Mouse (Mus musculus) urinary bladder, postnatal 36 days (tissue): ENCODE results near the gene Ambp.
A peak's percentile ranks its signal among the peaks of the same experiment; 100 is the strongest.

Experiments
- DNase-seq, 2 experiments: peaks; one replicate each; pipeline ENCODE4 v3.0.0; 2022; ENCODE audit warnings: low spot score in 2 of 2, mixed read lengths in 1 of 2

Gene Ambp

DNA sequence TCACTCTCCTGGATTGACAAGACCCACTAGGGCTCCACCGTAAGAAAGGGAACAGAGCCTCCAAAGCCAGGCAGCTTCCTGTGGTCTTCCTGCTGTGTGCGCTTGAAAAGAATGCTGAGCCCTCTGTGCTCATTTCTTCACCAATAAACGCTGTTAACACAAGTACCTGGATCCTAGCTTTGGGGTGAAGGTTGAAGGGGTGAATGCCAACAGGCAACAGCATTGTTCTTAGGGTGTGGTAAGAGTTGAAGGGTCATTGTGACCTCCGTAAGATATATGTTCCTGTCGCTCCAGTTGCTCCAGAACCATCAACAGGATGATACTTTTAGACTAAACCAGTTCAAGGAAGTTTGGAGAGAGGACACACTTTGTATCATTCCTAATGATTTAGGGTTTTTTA is at the start of gene Ambp:
Gene Ambp (minus strand): TSS at position 101 of the 400 bp plus-strand sequence.
- DNase-seq, result no peak

DNA sequence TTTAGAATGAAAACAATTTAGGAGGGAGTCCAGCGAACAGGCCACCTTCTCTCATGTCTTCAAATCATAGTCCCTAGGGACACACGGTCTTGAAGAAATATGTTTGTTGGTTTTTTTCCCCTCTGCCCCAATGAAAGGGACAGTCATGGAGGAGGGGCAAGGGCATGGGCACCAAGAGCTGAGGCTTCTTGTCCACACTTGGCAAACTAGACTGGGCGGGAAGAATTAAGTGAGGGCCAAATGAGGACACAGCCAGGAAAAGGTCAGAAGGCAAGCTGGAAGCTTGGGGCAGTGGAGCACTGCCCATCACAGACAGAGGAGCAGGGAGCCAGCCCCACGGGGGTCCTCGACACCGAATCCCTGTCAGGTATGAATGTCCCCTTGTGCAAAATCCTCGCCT is 49.3 kb upstream of the Ambp start:
- DNase-seq, result no peak

DNA sequence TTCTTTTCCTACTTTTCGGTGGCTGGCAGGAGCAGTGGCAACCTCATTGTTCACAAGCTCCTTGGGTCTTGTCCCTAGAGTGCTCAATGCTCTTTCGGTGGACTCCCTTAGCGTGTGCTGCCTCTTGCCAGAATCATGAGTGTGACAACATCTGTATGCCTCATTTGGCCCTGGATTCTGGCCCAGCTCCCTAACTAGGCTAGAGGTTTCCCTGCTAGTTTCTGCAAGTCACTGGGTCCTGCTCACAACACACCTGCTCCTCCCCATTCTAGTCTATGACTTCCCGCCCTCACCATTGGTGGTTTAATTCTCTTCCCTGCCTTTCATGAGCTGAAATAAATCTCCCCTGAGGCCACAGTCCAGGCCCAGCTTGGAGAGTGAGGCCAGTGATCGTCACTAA is 44.8 kb upstream of the Ambp start:
- peak in 1 of 2 experiments; percentile 52 for DNase-seq

DNA sequence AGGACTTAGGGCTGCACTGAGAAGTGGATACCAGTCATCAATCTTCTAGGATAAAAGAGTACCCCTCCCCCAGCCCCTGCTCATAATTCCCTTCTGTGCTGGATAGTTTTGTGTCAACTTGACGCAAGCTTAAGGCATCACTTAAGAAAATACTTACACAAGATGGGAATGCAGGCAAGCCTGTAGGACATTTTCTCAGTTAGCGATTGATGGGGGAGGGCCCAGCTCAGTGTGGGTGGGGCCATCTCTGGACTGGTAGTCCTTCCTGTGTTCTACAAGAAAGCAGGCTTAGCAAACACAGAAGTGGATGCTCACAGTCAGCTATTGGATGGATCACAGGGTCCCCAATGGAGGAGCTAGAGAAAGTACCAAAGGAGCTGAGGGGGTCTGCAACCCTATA is 39.8 kb upstream of the Ambp start:
- no peak for DNase-seq

DNA sequence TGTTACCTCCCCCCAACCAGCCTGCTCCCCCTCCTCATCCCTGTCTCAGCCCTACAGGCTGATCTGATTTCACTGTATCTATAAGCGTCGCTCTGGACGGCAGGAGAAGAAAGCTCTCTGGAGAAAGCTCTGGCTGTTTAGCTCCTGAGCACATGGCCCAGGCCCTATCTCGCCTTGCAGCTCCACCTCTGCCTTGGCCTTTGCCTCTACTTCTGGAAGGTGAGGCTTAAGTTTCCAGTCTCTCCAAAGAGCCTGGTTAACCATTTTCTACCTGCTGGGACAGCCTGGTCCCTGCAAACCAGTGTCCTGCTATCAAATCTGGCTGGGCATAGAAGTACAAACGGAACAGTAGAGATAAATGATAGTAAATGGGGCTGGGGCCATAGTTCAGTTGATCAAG is 37.0 kb upstream of the Ambp start:
- no peak for DNase-seq

DNA sequence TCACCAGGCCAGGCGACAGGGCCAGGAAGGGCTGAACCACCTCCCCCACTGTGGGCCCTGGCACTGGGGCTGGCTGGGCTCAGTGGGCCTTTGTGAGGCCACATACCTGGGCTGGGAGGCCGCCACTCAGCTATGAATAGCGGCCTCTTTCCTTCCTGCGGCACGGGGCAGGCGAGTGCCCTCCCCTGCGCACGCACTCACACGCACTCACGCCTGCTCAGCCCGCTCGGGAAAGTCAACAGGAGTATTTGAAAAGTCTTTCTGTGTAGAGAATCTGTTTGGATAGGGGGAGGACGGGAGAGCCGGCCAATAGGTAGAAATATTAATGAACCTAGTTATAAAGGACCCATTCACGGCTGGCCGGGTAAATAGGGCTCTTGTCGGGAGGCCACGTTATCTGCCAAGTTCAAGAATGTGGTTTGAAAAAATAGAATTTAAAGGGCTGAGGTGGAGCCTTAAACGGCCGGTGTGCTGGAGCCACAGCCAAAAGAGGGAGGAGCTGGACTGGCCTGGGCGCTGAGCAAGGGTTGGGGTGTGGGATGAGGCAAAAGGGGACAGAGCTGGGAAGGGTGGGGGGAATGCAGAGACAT is 31.8 kb upstream of the Ambp start:
- DNase-seq, result no peak

DNA sequence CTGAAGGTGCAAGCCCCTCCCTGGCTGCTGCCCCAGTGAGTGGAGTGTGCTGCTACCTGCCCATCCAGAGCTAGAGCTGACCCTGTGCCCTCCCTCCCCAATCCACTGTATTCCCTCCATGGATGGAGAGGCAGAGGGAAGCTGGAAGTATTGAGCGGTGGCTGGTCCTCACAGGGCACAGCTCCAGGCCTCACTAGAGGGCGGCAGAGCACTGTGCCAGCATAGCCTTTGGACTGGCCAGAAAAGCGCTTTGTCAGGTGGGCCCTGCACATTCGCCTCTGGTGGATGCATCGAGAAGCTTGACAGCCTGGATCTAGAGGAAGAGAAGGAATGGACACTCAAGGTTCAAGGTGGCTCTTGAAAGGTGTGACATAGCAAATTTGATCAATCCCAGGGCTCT is 27.0 kb upstream of the Ambp start:
- peak; percentile 24 to 39 for DNase-seq

DNA sequence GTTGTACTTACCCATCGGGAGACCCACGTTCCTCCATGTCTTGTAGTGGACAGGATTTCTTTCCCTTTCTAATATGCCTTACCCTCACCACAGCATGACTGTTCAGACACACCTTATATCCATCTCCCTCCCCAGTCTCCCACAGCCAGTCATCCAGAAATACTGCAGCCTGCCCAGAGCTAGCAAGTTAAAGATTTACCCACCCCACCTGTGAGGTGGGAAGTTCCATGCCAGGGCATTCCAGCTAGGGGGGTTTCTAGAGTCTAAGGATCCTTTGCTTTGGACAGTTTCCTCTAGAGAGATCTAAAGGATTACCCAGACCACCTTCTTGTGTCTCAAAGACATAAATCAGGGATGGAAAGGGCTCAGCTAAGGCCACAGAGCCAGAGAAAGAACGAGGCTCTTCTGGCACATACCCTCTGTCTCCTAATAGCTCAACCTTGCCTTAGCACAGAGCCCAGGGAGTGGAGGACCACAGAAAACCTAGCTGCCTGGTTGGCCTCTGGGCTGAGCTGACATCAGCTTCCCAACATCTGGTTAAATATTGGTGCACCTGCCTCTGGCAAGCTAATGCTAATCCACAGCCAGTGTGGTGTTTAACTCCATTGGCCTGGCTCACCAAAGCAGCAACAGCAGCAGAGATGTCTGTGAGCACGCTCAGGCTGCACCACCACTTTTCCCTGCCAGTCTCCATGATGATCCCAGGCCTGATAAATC is 17.5 kb upstream of the Ambp start, which contains the start of gene Kif12:
Gene Kif12 (minus strand): TSS at position 163 of the 717 bp plus-strand sequence.
- no peak for DNase-seq

DNA sequence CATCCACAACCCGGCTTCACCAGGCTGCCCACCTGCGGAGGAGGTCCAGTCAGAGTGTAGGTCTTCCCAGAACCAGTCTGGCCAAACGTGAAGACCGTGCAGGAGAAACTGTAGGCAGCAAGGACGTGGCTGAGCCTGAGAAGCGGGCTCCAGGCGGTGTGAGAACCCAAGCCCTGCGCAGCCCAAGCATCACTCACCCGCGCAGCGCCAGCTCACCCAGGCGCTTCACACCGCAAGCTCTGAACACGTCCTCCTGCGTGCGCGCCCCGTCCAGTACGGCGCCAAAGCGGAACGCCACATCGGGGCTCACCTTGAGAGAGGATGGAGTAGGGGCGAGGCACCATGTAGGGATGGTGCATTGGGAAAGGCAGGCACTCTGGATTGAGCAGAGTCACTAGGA is 16.5 kb upstream of the Ambp start:
- DNase-seq, result no peak

DNA sequence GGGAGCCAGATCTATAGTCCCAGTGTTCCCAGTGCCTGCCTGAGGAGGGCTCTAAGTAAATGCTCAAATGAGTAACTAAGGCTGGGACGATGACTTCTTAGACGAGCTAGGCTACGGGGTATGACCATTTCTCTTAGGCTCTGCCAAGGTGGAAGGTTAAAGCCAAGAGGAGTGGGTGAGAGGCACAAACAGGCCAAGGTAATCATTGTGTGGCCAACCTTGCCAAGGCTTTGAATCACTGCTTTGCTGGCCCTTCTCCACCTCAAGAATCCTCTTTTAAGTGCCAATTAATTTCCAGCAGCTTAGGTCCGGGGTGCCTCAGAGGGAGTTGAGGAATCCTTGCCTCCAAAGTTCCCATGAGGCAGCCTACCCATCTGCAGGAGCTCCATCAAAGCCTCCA is 15.5 kb upstream of the Ambp start:
- no peak for DNase-seq

DNA sequence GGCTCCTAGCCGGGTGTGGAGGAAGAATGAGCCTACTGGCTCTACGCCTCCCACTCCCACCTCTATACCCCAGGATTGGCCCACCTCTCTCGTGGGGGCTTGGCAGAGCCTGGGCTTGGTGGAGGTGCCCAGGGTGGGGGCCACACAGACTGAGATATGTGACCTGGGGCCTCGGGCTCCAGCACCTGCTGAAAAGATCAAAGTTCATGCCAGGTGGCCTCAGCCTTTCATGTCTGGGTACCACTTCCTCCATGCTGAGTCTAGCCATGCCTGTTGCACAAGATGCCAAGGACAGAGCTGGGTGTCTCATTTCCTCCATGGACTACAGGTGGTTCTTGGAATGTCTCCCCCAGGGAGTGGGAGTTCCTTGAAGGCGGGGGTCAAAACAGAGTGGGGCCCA is 11.7 kb upstream of the Ambp start:
- DNase-seq, result no peak

DNA sequence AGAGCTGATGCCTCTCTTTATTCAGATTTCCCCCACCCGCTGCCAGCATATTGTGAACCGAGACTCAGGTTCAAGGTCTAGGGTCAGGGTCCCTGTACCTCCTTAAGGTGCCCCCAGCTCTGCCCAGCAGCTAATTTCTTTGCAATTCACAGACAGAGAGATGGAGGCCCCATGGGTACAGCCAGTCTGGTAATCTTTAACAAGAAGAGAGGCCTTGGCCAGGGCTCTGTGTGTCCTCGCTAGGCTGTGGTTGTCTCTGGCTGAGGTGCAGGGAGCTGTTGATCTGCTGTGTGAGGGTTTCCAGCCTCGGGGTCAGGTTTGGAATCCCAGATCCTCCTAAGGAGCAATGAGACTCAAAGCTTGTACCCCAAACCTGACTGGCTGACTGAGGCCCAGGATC is 11.0 kb upstream of the Ambp start:
- DNase-seq, result no peak

DNA sequence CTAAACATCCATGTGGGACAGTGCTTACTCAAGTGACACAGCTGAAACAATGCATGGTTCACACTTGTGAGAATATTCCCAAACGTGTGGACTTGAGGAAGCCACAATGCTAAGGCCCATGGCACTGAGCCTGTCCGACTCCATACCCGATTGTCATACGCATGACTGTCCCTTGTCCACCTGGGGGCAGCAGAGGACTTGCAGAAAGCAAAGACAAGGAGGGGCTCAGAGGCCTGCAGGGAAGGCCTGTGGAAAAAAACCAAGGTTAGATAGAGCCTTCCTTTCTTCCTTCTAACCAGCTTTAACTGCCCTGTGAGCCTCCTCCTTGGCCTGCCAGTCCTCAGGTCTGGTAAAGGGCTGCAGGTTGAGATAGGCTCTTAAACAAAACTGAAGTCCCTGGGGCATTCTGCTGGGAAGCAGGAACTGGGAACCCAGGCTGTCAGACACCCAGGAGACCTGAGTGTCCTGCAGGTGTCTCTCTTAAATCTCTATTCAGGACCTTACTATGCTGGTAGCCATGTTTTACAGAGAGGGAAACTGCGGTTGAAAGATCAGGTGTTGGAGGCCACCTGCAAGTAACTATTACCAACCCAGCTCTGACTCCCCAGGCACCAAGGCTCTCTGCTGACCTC is 4.5 kb upstream of the Ambp start:
- DNase-seq, result peak; percentile 65 to 77

DNA sequence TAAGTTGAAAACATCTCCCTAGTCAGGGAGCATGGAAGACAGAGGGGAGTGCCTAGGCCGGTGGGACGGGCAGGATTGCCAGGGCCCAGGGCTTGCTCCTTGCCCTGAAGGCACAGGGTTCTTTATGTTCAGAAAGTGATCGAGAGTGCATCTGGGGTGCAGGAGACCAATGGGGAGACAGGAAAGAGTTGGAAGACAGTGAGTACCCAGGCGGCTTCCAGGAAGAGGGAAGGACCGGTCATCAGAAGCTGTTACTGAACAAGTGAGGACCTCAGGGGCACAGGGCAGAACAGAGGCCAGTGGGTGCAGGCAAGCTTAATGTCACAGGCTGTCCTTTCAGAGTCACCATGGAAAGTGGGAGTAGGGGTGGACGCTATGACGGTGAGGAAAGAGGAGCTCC is 3.6 kb upstream of the Ambp start:
- no peak for DNase-seq

DNA sequence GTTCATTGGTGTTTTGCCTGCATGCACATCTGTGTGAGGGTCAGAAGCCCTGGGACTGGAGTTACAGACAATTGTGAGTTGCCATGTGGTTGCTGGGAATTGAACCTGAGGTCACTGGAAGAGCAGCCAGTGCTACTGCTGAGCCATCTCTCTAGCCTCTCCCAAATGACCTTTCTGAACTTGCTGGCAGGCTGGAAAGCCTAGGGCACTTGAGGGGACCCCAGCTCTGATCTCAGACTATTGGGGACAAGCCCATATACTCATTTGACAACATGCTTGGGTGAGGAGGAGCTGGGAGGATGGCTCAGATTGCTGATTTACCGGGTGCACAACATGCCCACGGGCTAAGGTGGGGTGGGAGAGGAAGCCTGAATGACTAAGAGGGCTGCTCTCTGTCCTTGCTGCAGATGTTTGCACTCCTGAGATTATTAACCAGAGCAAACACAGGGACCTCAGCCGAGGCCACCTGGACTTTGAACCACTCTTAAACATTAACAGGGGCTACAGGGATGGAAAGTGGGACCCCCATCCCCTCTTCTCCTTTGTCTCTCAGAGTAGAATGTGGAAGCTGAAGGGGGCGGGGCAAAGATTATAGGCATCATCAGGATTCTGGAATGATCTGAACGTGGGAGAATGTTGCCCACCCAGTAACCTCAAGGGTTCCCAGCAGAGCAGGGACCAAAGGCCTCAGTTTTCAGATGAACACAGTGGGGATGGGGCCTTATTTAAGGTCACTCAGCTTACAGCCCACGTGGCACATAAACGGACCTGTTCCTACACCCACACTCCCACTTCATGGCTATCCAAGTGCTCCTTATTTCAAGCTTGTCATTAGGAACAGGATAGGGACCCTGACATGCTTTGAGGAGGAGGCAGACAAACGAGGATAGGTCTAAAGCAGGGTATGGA is 2.4 kb upstream of the Ambp start:
- DNase-seq, result no peak

DNA sequence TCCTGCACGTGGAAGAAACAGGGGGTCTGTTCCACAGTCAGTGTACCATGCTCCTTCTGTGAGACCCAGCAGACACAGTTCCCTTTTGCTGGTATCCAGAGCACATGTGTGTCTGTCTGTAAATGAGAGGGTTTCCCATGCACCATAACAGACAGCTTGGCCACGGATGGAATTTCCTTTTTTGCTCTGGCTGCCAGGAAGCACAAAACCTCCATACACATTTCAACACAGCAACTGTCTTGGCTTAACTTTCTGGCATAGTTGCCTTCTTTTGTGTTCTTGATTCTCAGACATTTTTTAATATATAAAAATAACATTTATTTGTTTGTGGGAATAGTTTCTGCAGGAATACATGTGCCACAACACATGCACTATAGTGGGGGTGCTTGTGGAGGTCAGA is 997 bp upstream of the Ambp start:
- no peak for DNase-seq

DNA sequence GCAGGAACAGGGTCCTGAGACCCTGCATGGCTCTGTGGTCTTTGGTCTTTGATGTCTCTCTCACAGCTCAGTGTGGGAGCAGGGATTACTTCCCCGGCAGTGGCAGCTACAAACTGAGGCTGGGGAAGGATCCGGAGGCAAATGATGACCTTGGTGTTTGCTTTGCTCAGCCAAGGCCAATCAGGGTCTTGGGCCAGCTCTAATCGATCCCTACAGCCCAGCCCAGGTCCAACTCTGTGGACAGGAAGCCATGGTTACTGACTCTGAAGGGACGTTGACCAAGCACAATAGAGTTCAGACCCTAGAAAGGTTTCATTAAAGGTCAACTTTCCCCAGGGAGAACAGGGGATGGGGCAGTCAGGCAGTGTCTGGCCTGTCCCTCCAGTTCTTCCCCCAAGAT is 571 bp downstream of the Ambp start:
- no peak for DNase-seq

DNA sequence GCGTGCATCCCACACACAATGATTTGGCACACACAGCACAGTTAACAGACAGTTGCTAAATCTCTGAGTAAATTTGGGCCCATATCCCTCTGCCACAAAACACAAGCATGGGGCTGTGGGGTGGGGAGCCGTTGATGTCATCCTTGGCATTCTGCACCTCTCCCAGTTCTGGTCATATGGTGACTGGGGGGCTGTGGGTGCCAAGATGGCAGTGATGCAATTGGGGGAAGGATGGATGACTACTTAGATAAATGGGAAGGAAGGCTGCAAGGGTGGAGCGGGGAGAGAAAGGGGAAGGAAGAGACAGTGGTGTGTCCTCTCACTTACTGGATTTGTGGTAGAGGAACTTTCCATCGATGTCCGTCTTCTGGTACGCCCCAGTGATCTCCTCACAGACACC is 3.5 kb downstream of the Ambp start:
- no peak for DNase-seq

DNA sequence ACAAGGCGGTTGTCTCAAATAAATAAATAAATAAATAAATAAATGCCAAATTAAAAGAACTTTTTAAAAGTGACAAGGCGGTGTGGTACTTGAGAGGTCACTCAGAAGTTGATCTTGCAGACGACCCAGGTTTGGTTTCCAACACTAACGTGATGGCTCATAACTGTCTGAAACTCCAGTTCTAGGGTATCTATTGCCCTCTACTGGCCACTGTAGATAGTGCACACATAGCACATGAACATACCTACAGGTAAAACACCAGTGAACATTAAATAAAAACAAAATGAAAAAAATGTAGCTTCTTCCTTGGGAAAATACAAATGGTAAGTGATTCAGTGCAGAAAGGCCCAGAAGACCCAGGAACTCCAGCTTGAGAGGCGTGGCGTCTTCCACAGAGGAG is 7.3 kb downstream of the Ambp start:
- DNase-seq, result no peak

DNA sequence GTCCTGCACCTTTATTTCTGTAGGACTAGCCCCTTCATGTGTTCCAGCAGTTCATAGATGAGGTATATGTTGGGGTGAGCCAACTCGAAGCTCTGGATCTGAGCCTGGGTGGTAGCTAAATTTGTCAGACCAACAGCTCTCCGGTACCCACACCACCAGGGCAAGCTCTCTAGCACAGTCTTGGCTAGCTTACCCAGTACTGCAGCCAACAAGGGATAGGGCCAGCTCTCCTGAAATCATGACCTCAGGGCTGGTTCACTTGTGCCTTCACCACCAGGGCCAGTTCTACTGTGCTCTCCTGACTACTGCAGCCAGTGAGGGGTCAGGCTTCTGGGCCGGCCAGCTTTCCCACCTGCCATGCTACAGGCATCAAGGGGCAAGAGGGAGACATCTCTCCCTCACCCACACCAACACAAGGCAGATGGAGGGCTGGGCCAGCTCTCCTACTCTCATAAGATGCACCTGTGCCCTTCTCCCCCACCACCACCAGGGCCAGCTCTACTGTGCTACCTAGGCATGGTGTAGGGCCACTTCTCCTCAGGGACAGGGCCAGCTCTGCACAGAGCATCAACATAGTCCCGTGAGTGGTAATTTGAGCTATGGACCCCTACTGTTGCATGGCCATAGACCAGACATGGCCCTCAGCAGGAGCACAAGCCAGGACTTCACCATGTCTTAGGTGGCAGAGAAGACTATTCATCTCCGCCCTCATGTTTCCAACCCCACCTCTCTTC is 24.5 kb downstream of the Ambp start:
- DNase-seq, result peak in 1 of 2 experiments; percentile 26

DNA sequence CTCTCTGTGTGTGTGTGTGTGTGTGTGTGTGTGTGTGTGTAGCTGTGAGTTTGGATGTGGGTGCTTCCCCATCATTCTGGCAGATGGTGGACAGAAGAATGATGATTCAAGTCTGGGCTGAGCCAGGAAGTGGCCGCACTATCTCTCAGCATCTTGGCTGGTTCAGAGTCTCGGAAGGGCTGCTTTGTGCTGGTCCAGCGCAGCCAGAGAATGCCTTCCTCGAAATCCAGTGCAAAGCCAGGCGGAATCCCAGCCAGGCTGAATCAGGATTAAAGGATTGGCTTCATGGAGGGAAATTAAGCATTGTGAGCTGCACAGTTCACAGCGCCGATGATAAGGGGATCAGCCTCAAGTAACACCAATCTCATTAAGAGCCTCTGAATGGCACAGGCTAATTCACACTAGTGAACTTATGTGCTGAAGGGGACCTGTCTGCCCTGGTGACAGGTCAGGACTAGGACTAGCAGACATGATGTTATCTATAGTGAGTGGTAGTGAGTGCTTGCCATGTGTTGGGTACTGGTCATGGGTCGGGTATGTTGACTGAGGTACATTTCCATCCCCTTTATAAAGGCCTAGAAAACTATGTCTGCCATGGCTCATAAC is 29.6 kb downstream of the Ambp start:
- DNase-seq, result no peak
